Mouse (Mus musculus): Measurements from ENCODE around the gene Arhgef3.

- TF ChIP-seq POLR2A (IDR thresholded peaks at IDR 0.05; ENCODE audit: insufficient read depth, low read depth, low read length) = no peak
- no peak for TF ChIP-seq CTCF (IDR thresholded peaks at IDR 0.05)
- TF ChIP-seq EP300 (IDR thresholded peaks at IDR 0.05; ENCODE audit: insufficient read depth, low read depth, low read length) = no peak
Measured at GRCm38 (mm10) chr14:27348656-27349055, 234.0 kb downstream of the Arhgef3 start.

All from heart, adult 2 months (tissue).